Mouse (Mus musculus): ENCODE measurements around the gene Cfdp1. TPM values are rescaled to one million over a fixed set of nuclear protein-coding genes. Genes with fewer than 3 reads are reported as not detected.

Gene Cfdp1
- polyA plus RNA-seq (2014; fragmentation: Nextera tagmentation; extraction: Ambion mirVana) = 205 and 212 TPM in 2 replicates

- Histone ChIP-seq H3K36me3 (ENCODE audit: control insufficient read depth, insufficient read depth, low read length) (no peaks in the 10 kb centered on the region), H3K4me3 (ENCODE audit: low read depth, low read length) (peak within 1 kb of the TSS; percentile 95), H3K27me3 (ENCODE audit: control insufficient read depth, insufficient read depth, low read length) (no peaks in the 10 kb centered on the region), H3K9ac (ENCODE audit: low read length) (peak within 1 kb of the TSS; percentile 73), H3K27ac (ENCODE audit: low read depth, low read length) (no peak within 1 kb of the TSS), H3K9me3 (ENCODE audit: control insufficient read depth, low read length) (no peaks in the 10 kb centered on the region), H3K4me2 (ENCODE audit: low read depth) (peak within 1 kb of the TSS; percentile 89), H3K4me1 (ENCODE audit: control insufficient read depth, insufficient read depth, low read length) (no peaks in the 10 kb centered on the region)
- DNase-seq (ENCODE audit: low spot score) (peak; percentile 94), ATAC-seq (ENCODE audit: insufficient read depth, low FRiP score, low TSS enrichment) (peak; percentile 100)
- WGBS = under 1% methylated on average over 53 of the region's 53 CpGs
Observed at GRCm38 (mm10) chr8:111853861-111854501, at the start of gene Cfdp1. Gene Cfdp1 (minus strand): TSS chr8:111854291.

GRCm38 (mm10) chr8:111902080-111902479, 48.0 kb upstream of the Cfdp1 start:
- no peaks in the 10 kb centered on the region for H3K4me1 ChIP-seq (ENCODE audit: control insufficient read depth, insufficient read depth, low read length)
- H3K27me3 ChIP-seq (ENCODE audit: control insufficient read depth, insufficient read depth, low read length) = no peaks in the 10 kb centered on the region
- no peaks in the 10 kb centered on the region for H3K36me3 ChIP-seq (ENCODE audit: control insufficient read depth, insufficient read depth, low read length)
- ATAC-seq (ENCODE audit: insufficient read depth, low FRiP score, low TSS enrichment) (no peak), DNase-seq (ENCODE audit: low spot score) (no peak)
- no peak overlapping the region for H3K27ac ChIP-seq (ENCODE audit: low read depth, low read length)
- H3K9me3 ChIP-seq (ENCODE audit: control insufficient read depth, low read length) = no peaks in the 10 kb centered on the region
- 40% methylated on average over 5 of the region's 5 CpGs for WGBS
- H3K4me2 ChIP-seq (ENCODE audit: low read depth) = no peak overlapping the region
- H3K4me3 ChIP-seq (ENCODE audit: low read depth, low read length) = no peak overlapping the region
- H3K9ac ChIP-seq (ENCODE audit: low read length) = no peak overlapping the region

- H3K4me2 ChIP-seq (ENCODE audit: low read depth) = no peak overlapping the region
- H3K9ac ChIP-seq (ENCODE audit: low read length) = no peak overlapping the region
- H3K9me3 ChIP-seq (ENCODE audit: control insufficient read depth, low read length) = no peaks in the 10 kb centered on the region
- no peaks in the 10 kb centered on the region for H3K4me1 ChIP-seq (ENCODE audit: control insufficient read depth, insufficient read depth, low read length)
- no peak overlapping the region for H3K4me3 ChIP-seq (ENCODE audit: low read depth, low read length)
- ATAC-seq (ENCODE audit: insufficient read depth, low FRiP score, low TSS enrichment) (no peak), DNase-seq (ENCODE audit: low spot score) (no peak)
- WGBS = 39% methylated on average over 10 of the region's 10 CpGs
- no peaks in the 10 kb centered on the region for H3K27me3 ChIP-seq (ENCODE audit: control insufficient read depth, insufficient read depth, low read length)
- H3K27ac ChIP-seq (ENCODE audit: low read depth, low read length) = no peak overlapping the region
- H3K36me3 ChIP-seq (ENCODE audit: control insufficient read depth, insufficient read depth, low read length) = no peaks in the 10 kb centered on the region
Observed at GRCm38 (mm10) chr8:111898586-111898985, 44.5 kb upstream of the Cfdp1 start.

- no peak overlapping the region for H3K4me3 ChIP-seq (ENCODE audit: low read depth, low read length)
- WGBS = 88% methylated on average over 7 of the region's 7 CpGs
- no peaks in the 10 kb centered on the region for H3K4me1 ChIP-seq (ENCODE audit: control insufficient read depth, insufficient read depth, low read length)
- H3K9me3 ChIP-seq (ENCODE audit: control insufficient read depth, low read length) = no peaks in the 10 kb centered on the region
- H3K4me2 ChIP-seq (ENCODE audit: low read depth) = no peak overlapping the region
- no peak overlapping the region for H3K27ac ChIP-seq (ENCODE audit: low read depth, low read length)
- ATAC-seq (ENCODE audit: insufficient read depth, low FRiP score, low TSS enrichment) (no peak), DNase-seq (ENCODE audit: low spot score) (no peak)
- no peaks in the 10 kb centered on the region for H3K36me3 ChIP-seq (ENCODE audit: control insufficient read depth, insufficient read depth, low read length)
- no peak overlapping the region for H3K9ac ChIP-seq (ENCODE audit: low read length)
- H3K27me3 ChIP-seq (ENCODE audit: control insufficient read depth, insufficient read depth, low read length) = peaks cover 19% of the 10 kb centered on the region
Observed at GRCm38 (mm10) chr8:111894955-111895354, 40.9 kb upstream of the Cfdp1 start.

- Histone ChIP-seq H3K9ac (ENCODE audit: low read length) (no peak overlapping the region), H3K36me3 (ENCODE audit: control insufficient read depth, insufficient read depth, low read length) (no peaks in the 10 kb centered on the region), H3K27ac (ENCODE audit: low read depth, low read length) (no peak overlapping the region), H3K9me3 (ENCODE audit: control insufficient read depth, low read length) (no peaks in the 10 kb centered on the region), H3K4me3 (ENCODE audit: low read depth, low read length) (no peak overlapping the region), H3K27me3 (ENCODE audit: control insufficient read depth, insufficient read depth, low read length) (peaks cover 35% of the 10 kb centered on the region), H3K4me1 (ENCODE audit: control insufficient read depth, insufficient read depth, low read length) (no peaks in the 10 kb centered on the region), H3K4me2 (ENCODE audit: low read depth) (no peak overlapping the region)
- WGBS = 70% methylated on average over 5 of the region's 5 CpGs
- DNase-seq (ENCODE audit: low spot score) (no peak), ATAC-seq (ENCODE audit: insufficient read depth, low FRiP score, low TSS enrichment) (no peak)
Observed at GRCm38 (mm10) chr8:111892615-111893014, 38.5 kb upstream of the Cfdp1 start.

GRCm38 (mm10) chr8:111891983-111892382, 37.9 kb upstream of the Cfdp1 start:
- 33% methylated on average over 8 of the region's 8 CpGs for WGBS
- no peaks in the 10 kb centered on the region for H3K9me3 ChIP-seq (ENCODE audit: control insufficient read depth, low read length)
- H3K9ac ChIP-seq (ENCODE audit: low read length) = no peak overlapping the region
- no peaks in the 10 kb centered on the region for H3K4me1 ChIP-seq (ENCODE audit: control insufficient read depth, insufficient read depth, low read length)
- peaks cover 35% of the 10 kb centered on the region for H3K27me3 ChIP-seq (ENCODE audit: control insufficient read depth, insufficient read depth, low read length)
- ATAC-seq (ENCODE audit: insufficient read depth, low FRiP score, low TSS enrichment) (no peak), DNase-seq (ENCODE audit: low spot score) (no peak)
- H3K4me2 ChIP-seq (ENCODE audit: low read depth) = no peak overlapping the region
- H3K27ac ChIP-seq (ENCODE audit: low read depth, low read length) = no peak overlapping the region
- H3K4me3 ChIP-seq (ENCODE audit: low read depth, low read length) = no peak overlapping the region
- no peaks in the 10 kb centered on the region for H3K36me3 ChIP-seq (ENCODE audit: control insufficient read depth, insufficient read depth, low read length)

GRCm38 (mm10) chr8:111890911-111891303, 36.8 kb upstream of the Cfdp1 start:
- Histone ChIP-seq H3K9ac (ENCODE audit: low read length) (no peak overlapping the region), H3K4me1 (ENCODE audit: control insufficient read depth, insufficient read depth, low read length) (no peaks in the 10 kb centered on the region), H3K9me3 (ENCODE audit: control insufficient read depth, low read length) (no peaks in the 10 kb centered on the region), H3K36me3 (ENCODE audit: control insufficient read depth, insufficient read depth, low read length) (no peaks in the 10 kb centered on the region), H3K4me2 (ENCODE audit: low read depth) (no peak overlapping the region), H3K27me3 (ENCODE audit: control insufficient read depth, insufficient read depth, low read length) (peaks cover 35% of the 10 kb centered on the region), H3K4me3 (ENCODE audit: low read depth, low read length) (no peak overlapping the region), H3K27ac (ENCODE audit: low read depth, low read length) (no peak overlapping the region)
- WGBS = 57% methylated on average over 6 of the region's 6 CpGs
- DNase-seq (ENCODE audit: low spot score) (no peak), ATAC-seq (ENCODE audit: insufficient read depth, low FRiP score, low TSS enrichment) (no peak)

GRCm38 (mm10) chr8:111889931-111890910, 36.1 kb upstream of the Cfdp1 start:
- DNase-seq (ENCODE audit: low spot score) (peak; percentile 17), ATAC-seq (ENCODE audit: insufficient read depth, low FRiP score, low TSS enrichment) (no peak)
- Histone ChIP-seq H3K36me3 (ENCODE audit: control insufficient read depth, insufficient read depth, low read length) (no peaks in the 10 kb centered on the region), H3K27me3 (ENCODE audit: control insufficient read depth, insufficient read depth, low read length) (peaks cover 35% of the 10 kb centered on the region), H3K4me1 (ENCODE audit: control insufficient read depth, insufficient read depth, low read length) (no peaks in the 10 kb centered on the region), H3K4me2 (ENCODE audit: low read depth) (peak overlapping the region; percentile 29), H3K9ac (ENCODE audit: low read length) (no peak overlapping the region; the same call in 1 of the 2 replicates), H3K9me3 (ENCODE audit: control insufficient read depth, low read length) (no peaks in the 10 kb centered on the region), H3K4me3 (ENCODE audit: low read depth, low read length) (0 out of 2 replicates have a peak overlapping the region, but pooled peaks have one; percentile 12), H3K27ac (ENCODE audit: low read depth, low read length) (no peak overlapping the region)
- 10% methylated on average over 86 of the region's 86 CpGs for WGBS
